Mouse (Mus musculus): ENCODE data around the gene Spata5. TPM values are rescaled to one million over a fixed set of nuclear protein-coding genes. Genes with fewer than 3 reads are reported as not detected.
A peak's percentile ranks its signal among the peaks of the same experiment; 100 is the strongest.
"Not testable (repeated sequence)": the region's sequence is repeated elsewhere in the genome, so short reads cannot be mapped to it uniquely, and the experiment has no call there.

Spata5 gene
- polyA plus RNA-seq, 1 experiment from 2014 or later = 36.1 TPM

- no peaks in the 10 kb centered on the region for H3K9me3 ChIP-seq
- H3K9ac ChIP-seq = no peak overlapping the region
- peak overlapping the region; percentile 31 for H3K4me2 ChIP-seq
- 23% methylated on average over 16 of the region's 16 CpGs for WGBS
- H3K4me1 ChIP-seq = peaks cover 13% of the 10 kb centered on the region
- peak overlapping the region; percentile 3; the same call in 1 of the 2 replicates for H3K4me3 ChIP-seq
- no peaks in the 10 kb centered on the region for H3K27me3 ChIP-seq
- ATAC-seq (ENCODE audit: insufficient number of reproducible peaks, low FRiP score, low TSS enrichment, low read depth) = no peak
- peak overlapping the region; percentile 84 for H3K27ac ChIP-seq
- H3K36me3 ChIP-seq = no peaks in the 10 kb centered on the region
Measured at GRCm38 (mm10) chr3:37586731-37587578, 167.3 kb downstream of the Spata5 start.

GRCm38 (mm10) chr3:37595721-37596120, 176.0 kb downstream of the Spata5 start:
- 72% methylated on average over 10 of the region's 10 CpGs for WGBS

GRCm38 (mm10) chr3:37596519-37596918, 176.8 kb downstream of the Spata5 start:
- WGBS = 58% methylated on average over 6 of the region's 6 CpGs
- Histone ChIP-seq H3K4me1 (peaks cover 6% of the 10 kb centered on the region; the same call in 1 of the 2 replicates), H3K9me3 (no peaks in the 10 kb centered on the region), H3K27ac (peak overlapping the region; percentile 40; the same call in 1 of the 2 replicates), H3K4me3 (no peak overlapping the region), H3K4me2 (no peak overlapping the region), H3K9ac (no peak overlapping the region), H3K27me3 (no peaks in the 10 kb centered on the region), H3K36me3 (no peaks in the 10 kb centered on the region)
- ATAC-seq (ENCODE audit: insufficient number of reproducible peaks, low FRiP score, low TSS enrichment, low read depth) = no peak

More at GRCm38 (mm10) chr3:37595721-37596120, 176.0 kb downstream of the Spata5 start:
- H3K36me3 ChIP-seq = no peaks in the 10 kb centered on the region
- no peak overlapping the region for H3K4me2 ChIP-seq
- peaks cover 6% of the 10 kb centered on the region; the same call in 1 of the 2 replicates for H3K4me1 ChIP-seq
- no peaks in the 10 kb centered on the region for H3K9me3 ChIP-seq
- ATAC-seq (ENCODE audit: insufficient number of reproducible peaks, low FRiP score, low TSS enrichment, low read depth) = no peak
- H3K4me3 ChIP-seq = no peak overlapping the region
- no peak overlapping the region for H3K27ac ChIP-seq
- H3K27me3 ChIP-seq = no peaks in the 10 kb centered on the region
- no peak overlapping the region for H3K9ac ChIP-seq

GRCm38 (mm10) chr3:37597200-37597599, 177.5 kb downstream of the Spata5 start:
- WGBS = 59% methylated on average over 5 of the region's 5 CpGs
- no peak overlapping the region for H3K9ac ChIP-seq
- no peaks in the 10 kb centered on the region for H3K9me3 ChIP-seq
- no peaks in the 10 kb centered on the region for H3K36me3 ChIP-seq
- H3K27me3 ChIP-seq = no peaks in the 10 kb centered on the region
- no peak for ATAC-seq (ENCODE audit: insufficient number of reproducible peaks, low FRiP score, low TSS enrichment, low read depth)
- no peak overlapping the region for H3K4me2 ChIP-seq
- no peak overlapping the region for H3K4me3 ChIP-seq
- peak overlapping the region; percentile 40; the same call in 1 of the 2 replicates for H3K27ac ChIP-seq
- H3K4me1 ChIP-seq = peaks cover 6% of the 10 kb centered on the region; the same call in 1 of the 2 replicates

GRCm38 (mm10) chr3:37599641-37600040, 179.9 kb downstream of the Spata5 start:
- H3K4me2 ChIP-seq; H3K36me3 ChIP-seq; H3K9ac ChIP-seq; H3K27ac ChIP-seq; H3K27me3 ChIP-seq; H3K4me3 ChIP-seq; ATAC-seq (ENCODE audit: insufficient number of reproducible peaks, low FRiP score, low TSS enrichment, low read depth); H3K9me3 ChIP-seq; H3K4me1 ChIP-seq: not testable (repeated sequence)
- WGBS = 95% methylated on average over 14 of the region's 14 CpGs

GRCm38 (mm10) chr3:37602356-37602755, 182.7 kb downstream of the Spata5 start:
- Histone ChIP-seq H3K9ac (no peak overlapping the region), H3K27ac (no peak overlapping the region)

GRCm38 (mm10) chr3:37602890-37603289, 183.2 kb downstream of the Spata5 start:
- Histone ChIP-seq H3K9me3 (no peaks in the 10 kb centered on the region), H3K27me3 (no peaks in the 10 kb centered on the region), H3K9ac (no peak overlapping the region), H3K27ac (no peak overlapping the region), H3K4me3 (no peak overlapping the region), H3K4me2 (no peak overlapping the region), H3K4me1 (peaks cover 11% of the 10 kb centered on the region; the same call in 1 of the 2 replicates), H3K36me3 (no peaks in the 10 kb centered on the region)
- ATAC-seq (ENCODE audit: insufficient number of reproducible peaks, low FRiP score, low TSS enrichment, low read depth) = no peak
- WGBS = 81% methylated on average over 7 of the region's 7 CpGs

More at GRCm38 (mm10) chr3:37602356-37602755, 182.7 kb downstream of the Spata5 start:
- Histone ChIP-seq H3K4me2 (no peak overlapping the region), H3K4me1 (peaks cover 11% of the 10 kb centered on the region; the same call in 1 of the 2 replicates), H3K27me3 (no peaks in the 10 kb centered on the region), H3K9me3 (no peaks in the 10 kb centered on the region), H3K36me3 (no peaks in the 10 kb centered on the region), H3K4me3 (no peak overlapping the region)
- no peak for ATAC-seq (ENCODE audit: insufficient number of reproducible peaks, low FRiP score, low TSS enrichment, low read depth)
- 94% methylated on average over 9 of the region's 9 CpGs for WGBS

GRCm38 (mm10) chr3:37603541-37603940, 183.8 kb downstream of the Spata5 start:
- ATAC-seq (ENCODE audit: insufficient number of reproducible peaks, low FRiP score, low TSS enrichment, low read depth) = no peak

GRCm38 (mm10) chr3:37604976-37605875, 185.5 kb downstream of the Spata5 start:
- Histone ChIP-seq H3K4me1 (peaks cover 11% of the 10 kb centered on the region; the same call in 1 of the 2 replicates), H3K4me2 (no peak overlapping the region), H3K9ac (no peak overlapping the region), H3K27me3 (no peaks in the 10 kb centered on the region), H3K9me3 (no peaks in the 10 kb centered on the region), H3K4me3 (no peak overlapping the region), H3K27ac (0 out of 2 replicates have a peak overlapping the region, but pooled peaks have one; percentile 11), H3K36me3 (no peaks in the 10 kb centered on the region)
- WGBS = 55% methylated on average over 13 of the region's 13 CpGs
- no peak for ATAC-seq (ENCODE audit: insufficient number of reproducible peaks, low FRiP score, low TSS enrichment, low read depth)

More at GRCm38 (mm10) chr3:37603541-37603940, 183.8 kb downstream of the Spata5 start:
- Histone ChIP-seq H3K4me3 (no peak overlapping the region), H3K4me2 (no peak overlapping the region), H3K27ac (no peak overlapping the region), H3K9me3 (no peaks in the 10 kb centered on the region), H3K36me3 (no peaks in the 10 kb centered on the region), H3K27me3 (no peaks in the 10 kb centered on the region), H3K9ac (no peak overlapping the region), H3K4me1 (peaks cover 11% of the 10 kb centered on the region; the same call in 1 of the 2 replicates)
- WGBS = 81% methylated on average over 3 of the region's 3 CpGs

GRCm38 (mm10) chr3:37605876-37606238, 186.2 kb downstream of the Spata5 start:
- no peak overlapping the region for H3K27ac ChIP-seq
- no peaks in the 10 kb centered on the region for H3K27me3 ChIP-seq
- no peak overlapping the region for H3K4me2 ChIP-seq
- WGBS = 83% methylated on average over 10 of the region's 10 CpGs
- no peak overlapping the region for H3K4me3 ChIP-seq
- ATAC-seq (ENCODE audit: insufficient number of reproducible peaks, low FRiP score, low TSS enrichment, low read depth) = no peak
- no peaks in the 10 kb centered on the region for H3K36me3 ChIP-seq
- H3K4me1 ChIP-seq = peaks cover 11% of the 10 kb centered on the region; the same call in 1 of the 2 replicates
- no peaks in the 10 kb centered on the region for H3K9me3 ChIP-seq
- H3K9ac ChIP-seq = no peak overlapping the region

- 85% methylated on average over 4 of the region's 4 CpGs for WGBS
Measured at GRCm38 (mm10) chr3:37608926-37609325, 189.2 kb downstream of the Spata5 start.

More at GRCm38 (mm10) chr3:37608926-37609325, 189.2 kb downstream of the Spata5 start:
- H3K27ac ChIP-seq = no peak overlapping the region
- H3K9me3 ChIP-seq = no peaks in the 10 kb centered on the region
- H3K36me3 ChIP-seq = no peaks in the 10 kb centered on the region
- no peaks in the 10 kb centered on the region for H3K27me3 ChIP-seq
- ATAC-seq (ENCODE audit: insufficient number of reproducible peaks, low FRiP score, low TSS enrichment, low read depth) = no peak
- H3K9ac ChIP-seq = no peak overlapping the region
- H3K4me1 ChIP-seq = peaks cover 14% of the 10 kb centered on the region; the same call in 1 of the 2 replicates
- H3K4me2 ChIP-seq = no peak overlapping the region
- H3K4me3 ChIP-seq = no peak overlapping the region
